Mouse (Mus musculus) fibroblast of lung, adult 2 months (primary cell): ENCODE results near the gene Tsga10.

Experiments used
- DNase-seq: peaks from one replicate; pipeline ENCODE4 v3.0.0-alpha.2; 2011; ENCODE audit warnings: low read depth

The Tsga10 gene

DNA sequence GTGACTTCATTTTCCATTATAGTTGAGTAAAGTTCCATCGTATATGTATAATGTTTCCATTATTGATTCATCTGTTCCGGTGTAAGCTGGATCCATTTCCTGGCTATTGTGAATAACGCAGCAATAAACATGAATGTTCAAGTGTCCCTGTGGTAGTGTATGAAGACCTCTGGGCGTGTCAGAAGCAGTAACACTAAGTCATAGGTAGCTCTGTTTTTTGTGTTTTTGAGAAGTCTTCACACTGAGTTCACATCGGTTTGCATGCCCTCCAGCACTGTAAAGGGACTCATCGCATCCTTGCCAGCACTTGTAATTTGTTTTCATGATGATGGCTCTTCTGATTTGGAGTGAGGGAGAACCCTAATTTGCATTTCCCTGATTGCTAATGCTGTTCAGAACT is at the start of gene Tsga10:
Tsga10 (minus strand) TSS at position 144 of the 400 bp plus-strand sequence.
- no peak for DNase-seq

DNA sequence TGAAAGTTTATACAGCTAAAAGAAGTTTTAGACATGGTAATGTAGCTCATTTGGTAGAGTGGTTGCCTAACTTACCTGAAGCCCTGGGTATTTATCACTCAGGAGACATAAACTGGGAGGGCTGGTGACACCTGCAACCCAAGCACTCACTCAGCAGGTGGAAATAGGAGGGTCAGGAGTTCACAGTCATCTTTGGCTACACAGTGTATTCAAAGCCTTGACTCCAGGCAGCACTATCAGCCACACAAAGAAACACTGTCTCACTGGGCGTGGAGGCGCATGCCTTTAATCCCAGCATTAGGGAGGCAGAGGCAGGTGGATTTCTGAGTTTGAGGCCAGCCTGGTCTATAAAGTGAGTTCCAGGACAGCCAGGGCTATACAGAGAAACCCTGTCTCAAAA is 46.5 kb upstream of the Tsga10 start:
- no peak for DNase-seq

DNA sequence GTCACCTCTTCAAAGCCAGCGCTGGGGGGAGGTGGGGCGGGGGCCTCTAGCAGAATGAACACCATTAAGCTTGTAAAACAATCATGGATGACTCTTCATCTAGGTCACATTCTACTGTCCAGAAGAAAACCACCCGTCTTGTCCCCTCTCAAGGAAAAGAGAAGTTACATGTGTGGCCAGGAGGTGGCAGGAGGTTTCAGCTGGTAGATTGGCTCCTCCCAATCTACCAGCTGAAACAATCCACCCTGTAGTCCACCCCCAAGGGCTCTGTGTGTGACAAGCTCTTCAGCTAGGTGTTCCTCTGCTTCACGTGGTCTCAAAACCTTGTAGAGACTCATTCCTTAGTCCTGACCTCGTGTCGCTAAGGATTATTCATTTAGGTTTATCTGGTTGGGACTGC is 36.9 kb upstream of the Tsga10 start:
- DNase-seq = no peak

- DNase-seq = no peak
These were observed 34.1 kb upstream of the Tsga10 start for GRCm38 (mm10) chr1:37900288-37900687.

GRCm38 (mm10) chr1:37899816-37900215 is 33.6 kb upstream of the Tsga10 start:
- no peak for DNase-seq

GRCm38 (mm10) chr1:37894606-37895005 is 28.4 kb upstream of the Tsga10 start:
- no peak for DNase-seq

DNA sequence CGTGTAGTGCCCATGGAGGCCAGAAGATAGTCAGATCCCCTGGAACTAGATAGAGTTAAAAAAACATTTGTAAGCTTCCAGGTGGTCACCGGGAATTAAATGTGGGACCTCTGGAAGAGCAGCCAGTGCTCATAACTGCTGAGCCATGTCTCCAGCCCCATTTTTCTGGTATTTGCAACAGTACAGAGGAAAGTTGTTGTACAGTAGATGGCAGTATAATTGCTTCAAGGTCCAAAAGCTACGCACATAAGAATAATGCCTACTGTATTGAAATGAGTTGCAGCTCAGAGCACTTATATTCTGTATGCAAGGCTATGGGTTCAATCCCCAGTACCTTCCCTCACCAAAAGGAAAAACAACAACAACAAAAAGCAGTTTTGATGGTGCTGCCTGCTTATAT is 25.2 kb upstream of the Tsga10 start:
- no peak for DNase-seq

- peak; percentile 74 for DNase-seq
These were observed 23.9 kb upstream of the Tsga10 start, which contains the start of the genes Mitd1 and Mrpl30 for GRCm38 (mm10) chr1:37890025-37890652. TSS of gene Mitd1 (minus strand) at chr1:37890411. TSS of gene Mrpl30 (plus strand) at chr1:37890477.

GRCm38 (mm10) chr1:37889206-37889605 is 23.0 kb upstream of the Tsga10 start:
- no peak for DNase-seq

GRCm38 (mm10) chr1:37884451-37884850 is 18.2 kb upstream of the Tsga10 start:
- DNase-seq = no peak

DNA sequence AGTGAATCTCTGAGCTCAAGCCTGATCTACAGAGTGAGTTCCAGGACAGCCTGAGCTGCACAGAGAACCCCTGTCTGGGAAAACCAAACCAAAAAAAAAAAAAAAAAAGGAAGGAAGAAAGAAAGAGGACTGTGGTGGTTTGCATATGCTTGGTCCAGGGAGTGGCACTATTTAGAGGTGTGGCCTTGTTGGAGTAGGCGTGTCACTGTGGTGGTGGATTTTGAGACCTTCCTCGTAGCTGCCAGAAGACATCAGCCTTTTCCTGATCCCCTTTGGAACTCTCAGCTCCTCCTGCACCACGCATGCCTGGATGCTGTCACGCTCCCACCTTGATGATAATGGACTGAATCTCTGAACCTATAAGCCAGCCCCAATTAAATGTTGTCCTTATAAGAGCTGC is 17.2 kb upstream of the Tsga10 start:
- DNase-seq = no peak

DNA sequence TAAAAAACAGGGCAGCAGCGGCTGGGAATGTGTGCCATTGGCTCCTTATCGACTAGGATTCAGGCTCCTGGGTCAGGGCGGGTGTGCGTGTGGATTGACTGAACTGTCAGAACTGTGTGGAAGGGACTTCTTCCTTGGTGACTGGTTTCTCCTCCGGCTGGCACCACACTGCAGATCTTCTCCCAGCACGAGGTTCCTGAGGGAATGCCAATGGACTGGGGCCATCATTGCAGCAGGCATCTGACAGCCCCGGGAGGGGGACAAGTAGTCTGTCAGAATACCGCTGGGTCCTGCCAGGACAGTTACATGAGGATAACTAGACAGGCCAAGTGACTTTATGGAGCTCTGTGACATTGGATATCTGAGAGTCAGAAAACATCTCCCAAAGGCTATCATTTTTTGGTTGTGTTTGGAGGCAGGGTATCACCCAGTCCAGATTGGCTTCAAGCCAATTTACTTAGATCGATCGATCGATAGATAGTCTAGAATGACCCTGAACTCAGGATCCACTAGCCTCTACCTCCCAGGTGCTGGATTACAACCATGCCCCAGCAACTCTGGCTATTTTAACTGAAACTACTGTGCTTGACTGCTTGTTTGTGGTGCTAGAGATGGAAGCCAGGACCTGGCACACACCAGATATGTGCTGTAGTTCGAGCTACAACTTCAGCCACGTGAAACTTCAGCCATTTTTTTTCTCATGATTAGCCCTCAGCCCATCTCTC is 11.7 kb upstream of the Tsga10 start:
- DNase-seq = no peak

GRCm38 (mm10) chr1:37873157-37873556 is 6.9 kb upstream of the Tsga10 start:
- no peak for DNase-seq

DNA sequence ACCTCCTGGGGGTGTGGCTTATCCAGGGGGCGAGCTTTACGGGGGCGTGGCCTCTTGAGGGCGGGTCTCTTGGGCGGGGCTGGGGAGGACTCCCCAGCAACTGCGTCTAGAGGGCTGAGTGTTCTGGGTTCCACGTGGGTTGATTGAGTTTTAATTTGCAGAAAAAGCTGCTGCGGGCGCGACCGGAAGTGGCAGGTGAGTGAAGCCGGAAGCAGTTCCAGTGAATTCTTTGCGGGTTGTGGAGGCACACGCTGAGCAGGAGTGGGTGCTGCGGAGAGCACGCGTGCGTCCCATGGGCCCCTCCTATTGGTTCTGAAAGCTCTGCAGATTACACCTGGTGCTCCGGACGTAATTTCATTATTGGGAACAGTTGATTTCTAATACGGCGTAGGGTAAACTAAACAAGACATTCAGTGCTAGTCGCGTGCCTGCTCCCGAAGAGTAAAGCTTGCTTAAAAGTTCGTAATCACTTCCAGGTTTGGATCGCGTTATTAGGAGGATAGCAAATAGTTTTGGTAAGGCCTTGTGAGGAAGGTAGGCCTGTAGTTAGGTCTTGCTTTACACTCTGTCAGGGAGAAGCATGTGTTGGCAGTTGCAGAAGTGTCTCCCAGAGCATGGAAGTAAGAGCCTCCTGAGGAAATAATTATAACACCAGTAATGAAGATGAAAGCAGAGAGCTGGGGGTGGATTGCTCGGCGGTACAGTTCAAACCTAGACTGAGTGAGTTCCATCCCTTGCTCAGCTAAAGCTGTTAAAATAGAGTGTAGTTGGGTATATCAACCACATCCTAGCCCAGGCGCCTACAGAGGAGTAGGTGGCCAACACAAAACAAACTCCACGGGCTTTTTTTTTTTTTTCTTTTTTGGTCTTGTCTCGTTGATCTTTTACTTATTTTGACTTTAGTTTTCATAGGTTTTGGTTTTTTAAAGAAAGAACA is 6.2 kb upstream of the Tsga10 start:
- peak; percentile 48 for DNase-seq

DNA sequence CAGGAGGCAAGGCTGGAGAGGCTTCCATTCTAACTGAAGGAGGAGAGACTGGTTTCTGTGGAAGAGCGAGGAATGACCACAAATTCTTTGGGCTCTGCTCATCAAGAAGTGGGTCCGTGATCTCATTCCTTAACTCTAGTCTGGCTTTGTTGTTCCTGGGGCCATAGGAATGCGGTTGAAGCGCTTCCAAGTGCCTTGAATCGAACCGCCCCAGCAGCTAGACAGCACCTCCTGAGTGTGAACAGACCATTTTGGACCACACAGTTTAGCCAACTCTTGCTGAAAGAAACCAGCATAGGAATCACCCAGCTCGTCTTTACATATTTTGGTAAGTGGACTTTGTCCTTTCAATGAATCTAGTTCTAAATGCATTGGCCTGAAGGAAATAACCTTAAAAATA is 5.5 kb upstream of the Tsga10 start, which contains the start of gene Lipt1:
Lipt1 (plus strand) TSS at position 35 of the 400 bp plus-strand sequence.
- peak; percentile 47 for DNase-seq

DNA sequence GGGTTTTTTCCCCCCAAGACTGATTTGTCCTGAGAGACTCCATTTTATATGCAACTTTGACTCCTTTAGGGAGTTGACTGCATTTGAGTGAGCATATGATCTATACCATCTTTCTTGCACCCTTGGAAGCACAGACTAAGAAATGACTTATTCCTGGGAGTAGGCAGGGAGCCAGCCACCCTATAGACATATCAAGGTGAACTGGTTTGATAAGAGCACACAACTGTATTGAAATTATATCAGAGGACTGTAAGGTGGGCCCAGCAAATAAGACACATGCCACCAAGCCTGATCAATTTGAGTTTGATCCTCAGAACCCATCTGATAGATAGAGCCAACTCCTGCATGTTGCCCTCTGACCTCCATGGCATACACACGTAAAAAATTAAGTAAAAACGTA is 3.1 kb upstream of the Tsga10 start:
- no peak for DNase-seq

- no peak for DNase-seq
These were observed 2.4 kb upstream of the Tsga10 start for GRCm38 (mm10) chr1:37868640-37869039.

GRCm38 (mm10) chr1:37867684-37868322 is 1.6 kb upstream of the Tsga10 start:
- DNase-seq = no peak

- no peak for DNase-seq
These were observed 827 bp upstream of the Tsga10 start for GRCm38 (mm10) chr1:37867056-37867455.

DNA sequence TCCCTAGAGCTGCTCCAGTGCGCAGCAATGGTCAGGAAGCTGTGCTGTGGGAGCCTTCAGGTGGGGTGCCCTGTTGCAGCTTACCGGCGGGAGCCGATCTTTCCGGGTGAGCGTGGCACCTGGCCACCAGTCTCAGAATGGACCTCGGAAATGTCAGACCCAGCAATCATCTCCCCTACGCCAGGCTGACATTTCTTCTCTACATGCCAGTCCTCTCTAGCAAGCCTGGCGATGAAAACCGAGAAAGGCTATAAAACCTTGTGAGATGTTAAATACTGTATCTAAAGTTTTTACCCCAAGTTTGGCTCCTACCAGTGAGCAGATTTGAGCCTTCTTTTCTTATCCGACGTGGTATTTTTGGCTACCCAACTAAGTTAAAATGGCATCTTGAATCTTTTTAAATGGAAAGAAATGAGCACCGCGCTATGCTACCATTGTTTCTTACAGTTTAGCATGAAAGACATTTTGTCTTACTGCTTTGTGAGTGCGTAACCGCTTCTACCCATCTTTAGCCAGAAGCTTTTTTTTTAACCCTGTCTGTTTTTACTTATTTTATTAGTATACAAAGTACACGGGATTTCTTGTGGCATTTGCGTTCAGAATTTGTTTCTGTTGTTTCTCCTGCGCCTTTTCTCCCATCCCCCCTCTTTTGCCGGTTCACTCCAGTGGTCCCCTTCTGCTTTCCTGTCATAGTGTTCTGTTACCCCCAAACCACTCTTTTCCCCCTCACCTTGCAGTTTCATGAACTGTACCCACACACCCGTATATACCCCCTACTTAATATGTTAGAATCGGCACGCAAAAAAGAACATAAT is 621 bp downstream of the Tsga10 start:
- no peak for DNase-seq
